Mouse (Mus musculus) erythroblast, embryonic 14.5 days (primary cell): ENCODE results near the gene Dnase2a.

Experiments
- GATA1 ChIP-seq: IDR thresholded peaks from 2 replicates; pipeline ENCODE4 v1.6.1; 2012; ENCODE audit warnings: low read length, inconsistent platforms, mixed read lengths
- TAL1 ChIP-seq: IDR thresholded peaks from 3 replicates; pipeline ENCODE4 v1.6.1; 2012; ENCODE audit warnings: low read length, inconsistent platforms, mixed read lengths

GRCm38 (mm10) chr8:84967532-84968304 lies 59.4 kb downstream of the Dnase2a start:
- no peak for TF ChIP-seq GATA1
- peak; percentile 56 for TF ChIP-seq TAL1
